Mouse (Mus musculus): ENCODE measurements around the gene Gak. TPM values are rescaled to one million over a fixed set of nuclear protein-coding genes. Genes with fewer than 3 reads are reported as not detected.

Gak gene
- total and polyA plus RNA-seq, 3 experiments, result 49.9 to 67.3 (median 65.2) TPM

DNA sequence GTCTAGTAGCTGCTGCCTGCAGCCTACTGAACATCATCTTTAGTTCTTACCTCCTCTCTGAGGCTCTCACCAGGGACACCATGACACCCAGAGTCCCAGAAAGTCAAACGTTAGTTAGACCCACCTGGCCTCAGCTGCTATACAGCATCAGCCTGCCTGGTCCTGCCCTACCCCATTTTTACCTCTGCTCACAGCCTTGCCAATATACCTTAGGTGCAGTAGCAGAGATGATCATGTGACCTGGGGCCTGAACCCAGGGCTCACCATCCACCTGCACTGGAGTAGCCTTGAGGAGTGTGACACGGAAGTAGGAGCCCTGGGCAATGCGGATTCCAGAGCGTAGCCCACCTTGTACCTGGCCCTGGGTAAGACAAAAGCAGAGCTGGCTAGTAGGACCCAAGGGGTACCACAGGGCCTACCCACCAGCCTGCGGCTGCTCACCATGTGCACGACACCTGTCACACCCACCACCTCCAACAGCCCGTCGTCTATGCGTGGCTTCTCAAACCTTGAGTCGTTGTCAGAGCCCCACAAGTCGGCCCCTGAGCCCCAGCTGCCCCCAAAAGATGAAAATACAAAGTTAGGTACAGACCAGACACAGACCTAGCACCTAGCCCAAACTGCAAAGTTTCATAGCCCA lies 19.5 kb upstream of the Gak start:
- Histone ChIP-seq H3K27ac (ENCODE audit: insufficient read depth, low read depth) (no peak overlapping the region), H3K79me2 (replicated peaks; ENCODE audit: control insufficient read depth, extremely low read depth, insufficient read depth, poor library complexity, severe bottlenecking) (no peaks in the 10 kb centered on the region), H3K9me3 (replicated peaks; ENCODE audit: low read length) (no peaks in the 10 kb centered on the region), H3K4me1 (ENCODE audit: control insufficient read depth in 1 of 2, insufficient read depth in 2 of 2) (no peaks in the 10 kb centered on the region), H3K4me3 (replicated peaks in 1 of 3; ENCODE audit: low read depth in 2 of 3, low read length in 2 of 3, poor library complexity in 1 of 3) (no peak overlapping the region), H3K27me3 (replicated peaks) (no peaks in the 10 kb centered on the region), H3K36me3 (replicated peaks in 1 of 2; ENCODE audit: control insufficient read depth in 1 of 2, insufficient read depth in 1 of 2, low read length in 1 of 2) (peaks cover 66 to 100% of the 10 kb centered on the region in 2 experiments), H3K4me2 (ENCODE audit: insufficient read depth, low read depth, poor library complexity, severe bottlenecking) (no peak overlapping the region), H3K9ac (ENCODE audit: insufficient read depth, low read depth) (no peak overlapping the region)
- no peak for TF ChIP-seq MXI1 (IDR thresholded peaks at IDR 0.05; ENCODE audit: low read depth, low read length)
- TF ChIP-seq MYC (IDR thresholded peaks at IDR 0.05; ENCODE audit: low read depth, low read length), result no peak
- TF ChIP-seq ELF1 (IDR thresholded peaks at IDR 0.05; ENCODE audit: low read depth, low read length), result no peak
- TF ChIP-seq MEF2A (IDR thresholded peaks at IDR 0.05; ENCODE audit: borderline replicate concordance, low read depth, low read length), result no peak
- no peak for TF ChIP-seq MAZ (IDR thresholded peaks at IDR 0.05; ENCODE audit: low read depth, low read length)
- no peak for TF ChIP-seq CTCF (conservative IDR thresholded peaks at IDR 0.05 in 1 of 2, IDR thresholded peaks at IDR 0.05 in 1 of 2; ENCODE audit: low read depth in 2 of 2, low read length in 2 of 2)
- TF ChIP-seq UBTF (IDR thresholded peaks at IDR 0.05; ENCODE audit: low read depth, low read length), result no peak
- TF ChIP-seq NRF1 (IDR thresholded peaks at IDR 0.05; ENCODE audit: low read depth, low read length), result no peak
- TF ChIP-seq MAFK (IDR thresholded peaks at IDR 0.05; ENCODE audit: insufficient replicate concordance, low read length), result no peak
- in situ Hi-C loops (cut with MboI; ENCODE audit: low pct_ligation_motif_present, low pct_unique_long_range_greater_than_20kb, low sequenced_read_pairs) (no loop called here), dilution Hi-C loops (cut with MboI; ENCODE audit: extremely low pct_ligation_motif_present, extremely low pct_unique_long_range_greater_than_20kb, low sequenced_read_pairs) (no loop called here)
- DNase-seq (ENCODE audit: extremely low read depth), result no peak

DNA sequence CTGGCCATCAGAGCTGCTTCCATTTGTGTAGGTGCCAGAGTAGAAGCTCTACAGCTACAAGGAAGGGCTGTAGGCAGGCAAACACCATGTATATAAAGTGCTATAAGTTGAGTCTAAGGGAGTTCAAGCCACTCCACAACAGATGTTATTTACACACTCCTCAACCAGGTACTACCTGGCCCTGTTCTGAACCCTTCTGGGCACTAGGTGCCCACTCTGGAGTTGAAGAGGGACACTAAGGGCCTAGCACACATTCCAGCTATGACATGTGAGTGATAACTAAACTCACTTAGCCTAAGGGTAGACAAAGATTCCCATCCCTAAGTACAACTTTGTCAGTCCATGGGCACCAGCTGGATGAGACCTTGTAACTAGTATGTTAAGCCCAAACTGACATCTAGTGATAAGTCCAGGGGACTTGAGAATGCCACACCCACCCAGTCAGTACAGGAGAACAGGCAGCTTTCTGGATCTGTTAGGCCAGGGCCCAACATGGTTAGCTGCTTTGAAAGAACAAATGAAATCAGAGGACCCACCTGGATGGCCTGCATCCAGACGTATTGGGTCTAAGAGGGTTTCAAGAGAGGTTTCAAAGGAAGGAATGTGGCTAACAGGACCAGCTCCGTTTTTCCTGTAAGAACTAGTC lies 18.4 kb upstream of the Gak start:
- no peak for DNase-seq (ENCODE audit: extremely low read depth)
- in situ Hi-C loops (cut with MboI; ENCODE audit: low pct_ligation_motif_present, low pct_unique_long_range_greater_than_20kb, low sequenced_read_pairs) (no loop called here), dilution Hi-C loops (cut with MboI; ENCODE audit: extremely low pct_ligation_motif_present, extremely low pct_unique_long_range_greater_than_20kb, low sequenced_read_pairs) (no loop called here)
- no peak overlapping the region for H3K9ac ChIP-seq (ENCODE audit: insufficient read depth, low read depth)
- H3K27me3 ChIP-seq (replicated peaks), result no peaks in the 10 kb centered on the region
- TF ChIP-seq CHD1 (IDR thresholded peaks at IDR 0.05; ENCODE audit: low read depth, low read length), result no peak
- no peak for TF ChIP-seq NRF1 (IDR thresholded peaks at IDR 0.05; ENCODE audit: low read depth, low read length)
- TF ChIP-seq MYC (IDR thresholded peaks at IDR 0.05; ENCODE audit: low read depth, low read length), result no peak
- no peaks in the 10 kb centered on the region for H3K9me3 ChIP-seq (replicated peaks; ENCODE audit: low read length)
- H3K4me3 ChIP-seq (replicated peaks in 1 of 3; ENCODE audit: low read depth in 2 of 3, low read length in 2 of 3, poor library complexity in 1 of 3), result no peak overlapping the region
- no peak overlapping the region for H3K27ac ChIP-seq (ENCODE audit: insufficient read depth, low read depth)
- no peaks in the 10 kb centered on the region for H3K79me2 ChIP-seq (replicated peaks; ENCODE audit: control insufficient read depth, extremely low read depth, insufficient read depth, poor library complexity, severe bottlenecking)
- peaks cover 58 to 99% of the 10 kb centered on the region in 2 experiments for H3K36me3 ChIP-seq (replicated peaks in 1 of 2; ENCODE audit: control insufficient read depth in 1 of 2, insufficient read depth in 1 of 2, low read length in 1 of 2)
- H3K4me1 ChIP-seq (ENCODE audit: control insufficient read depth in 1 of 2, insufficient read depth in 2 of 2), result no peaks in the 10 kb centered on the region
- no peak overlapping the region for H3K4me2 ChIP-seq (ENCODE audit: insufficient read depth, low read depth, poor library complexity, severe bottlenecking)

DNA sequence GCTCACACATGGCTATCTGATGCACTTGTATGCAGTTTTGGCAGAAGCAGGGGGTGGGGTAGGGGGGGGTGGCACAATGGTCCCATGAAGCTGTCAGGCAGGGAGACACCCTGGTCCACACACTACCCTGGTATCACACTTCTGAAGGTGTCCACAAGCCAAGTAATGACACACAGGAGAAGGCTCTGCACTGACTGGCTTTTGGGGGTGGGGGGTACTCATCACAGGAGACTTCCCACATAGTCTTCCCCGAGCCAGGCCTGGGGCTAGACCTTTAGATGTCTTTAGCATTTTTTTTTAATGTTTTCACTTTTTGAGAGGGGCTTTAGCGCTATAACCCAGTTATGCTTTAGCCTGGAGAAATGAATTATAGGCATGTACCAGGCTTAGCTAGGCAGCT lies 17.8 kb upstream of the Gak start:
- dilution Hi-C loops (cut with MboI; ENCODE audit: extremely low pct_ligation_motif_present, extremely low pct_unique_long_range_greater_than_20kb, low sequenced_read_pairs), result no loop called here

More for the DNA sequence above, 17.8 kb upstream of the Gak start:
- H3K27me3 ChIP-seq (replicated peaks), result no peaks in the 10 kb centered on the region
- no peak overlapping the region for H3K9ac ChIP-seq (ENCODE audit: insufficient read depth, low read depth)
- DNase-seq (ENCODE audit: extremely low read depth), result no peak
- in situ Hi-C loops (cut with MboI; ENCODE audit: low pct_ligation_motif_present, low pct_unique_long_range_greater_than_20kb, low sequenced_read_pairs), result no loop called here
- no peak overlapping the region for H3K4me2 ChIP-seq (ENCODE audit: insufficient read depth, low read depth, poor library complexity, severe bottlenecking)
- H3K27ac ChIP-seq (ENCODE audit: insufficient read depth, low read depth), result no peak overlapping the region
- no peaks in the 10 kb centered on the region for H3K9me3 ChIP-seq (replicated peaks; ENCODE audit: low read length)
- H3K4me3 ChIP-seq (replicated peaks in 1 of 3; ENCODE audit: low read depth in 2 of 3, low read length in 2 of 3, poor library complexity in 1 of 3), result no peak overlapping the region
- H3K36me3 ChIP-seq (replicated peaks in 1 of 2; ENCODE audit: control insufficient read depth in 1 of 2, insufficient read depth in 1 of 2, low read length in 1 of 2), result peaks cover 59 to 99% of the 10 kb centered on the region in 2 experiments
- TF ChIP-seq MAFK (IDR thresholded peaks at IDR 0.05; ENCODE audit: insufficient replicate concordance, low read length) (no peak), USF2 (conservative IDR thresholded peaks at IDR 0.05; ENCODE audit: low read depth, low read length) (no peak), MXI1 (IDR thresholded peaks at IDR 0.05; ENCODE audit: low read depth, low read length) (no peak), RCOR1 (conservative IDR thresholded peaks at IDR 0.05; ENCODE audit: low read depth, low read length) (no peak), PAX5 (IDR thresholded peaks at IDR 0.05; ENCODE audit: low read length) (no peak), UBTF (IDR thresholded peaks at IDR 0.05; ENCODE audit: low read depth, low read length) (no peak), NRF1 (IDR thresholded peaks at IDR 0.05; ENCODE audit: low read depth, low read length) (no peak), RAD21 (IDR thresholded peaks at IDR 0.05; ENCODE audit: low read depth, low read length) (no peak), BHLHE40 (IDR thresholded peaks at IDR 0.05; ENCODE audit: low read depth, low read length) (no peak), USF1 (IDR thresholded peaks at IDR 0.05; ENCODE audit: low read depth, low read length) (no peak), JUND (conservative IDR thresholded peaks at IDR 0.05; ENCODE audit: low read depth, low read length) (no peak), JUN (IDR thresholded peaks at IDR 0.05; ENCODE audit: insufficient read depth, low read depth, low read length) (no peak), HCFC1 (IDR thresholded peaks at IDR 0.05; ENCODE audit: low read depth, low read length) (no peak), POLR2AphosphoS2 (IDR thresholded peaks at IDR 0.05; ENCODE audit: low read depth, low read length) (no peak), ETS1 (conservative IDR thresholded peaks at IDR 0.05; ENCODE audit: low read depth, low read length) (no peak), SIN3A (IDR thresholded peaks at IDR 0.05; ENCODE audit: low read length) (no peak)
- no peaks in the 10 kb centered on the region for H3K4me1 ChIP-seq (ENCODE audit: control insufficient read depth in 1 of 2, insufficient read depth in 2 of 2)
- H3K79me2 ChIP-seq (replicated peaks; ENCODE audit: control insufficient read depth, extremely low read depth, insufficient read depth, poor library complexity, severe bottlenecking), result no peaks in the 10 kb centered on the region

Data from CH12.LX (cell line).